Mouse (Mus musculus): Measurements from ENCODE around the gene Scpep1.

GRCm38 (mm10) chr11:89000527-89000819, 45.2 kb upstream of the Scpep1 start:
- no peak for TF ChIP-seq POLR2A (IDR thresholded peaks at IDR 0.05; ENCODE audit: borderline replicate concordance, control insufficient read depth, low read depth, low read length)
- TF ChIP-seq CTCF (IDR thresholded peaks at IDR 0.05; ENCODE audit: control insufficient read depth, insufficient read depth, low read length): no peak
